Mouse (Mus musculus): ENCODE measurements around the gene Hspb3.

Hspb3 gene

GRCm38 (mm10) chr13:113634732-113635481, 28.6 kb downstream of the Hspb3 start:
- no peak for DNase-seq (ENCODE audit: low spot score)

GRCm38 (mm10) chr13:113632506-113632905, 31.0 kb downstream of the Hspb3 start:
- no peak for DNase-seq (ENCODE audit: low spot score)

- DNase-seq (ENCODE audit: low spot score), result no peak
Measured at GRCm38 (mm10) chr13:113627601-113628000, 35.9 kb downstream of the Hspb3 start.

- DNase-seq (ENCODE audit: low spot score), result no peak
Measured at GRCm38 (mm10) chr13:113622865-113623255, 40.6 kb downstream of the Hspb3 start.

GRCm38 (mm10) chr13:113622122-113622864, 41.2 kb downstream of the Hspb3 start:
- no peak for DNase-seq (ENCODE audit: low spot score)

- DNase-seq (ENCODE audit: low spot score), result no peak
Measured at GRCm38 (mm10) chr13:113619003-113619402, 44.5 kb downstream of the Hspb3 start.

- DNase-seq (ENCODE audit: low spot score), result peak; percentile 92
Measured at GRCm38 (mm10) chr13:113617891-113618823, 45.3 kb downstream of the Hspb3 start, which contains the start of gene Snx18. Gene Snx18, minus strand, starts transcription at chr13:113618564.

GRCm38 (mm10) chr13:113617338-113617890, 46.1 kb downstream of the Hspb3 start:
- DNase-seq (ENCODE audit: low spot score), result no peak

- no peak for DNase-seq (ENCODE audit: low spot score)
Measured at GRCm38 (mm10) chr13:113616751-113617337, 46.6 kb downstream of the Hspb3 start.

GRCm38 (mm10) chr13:113615971-113616671, 47.4 kb downstream of the Hspb3 start:
- no peak for DNase-seq (ENCODE audit: low spot score)

GRCm38 (mm10) chr13:113615546-113615941, 47.9 kb downstream of the Hspb3 start:
- no peak for DNase-seq (ENCODE audit: low spot score)

- peak; percentile 87 for DNase-seq (ENCODE audit: low spot score)
Measured at GRCm38 (mm10) chr13:113614635-113615545, 48.6 kb downstream of the Hspb3 start.

- no peak for DNase-seq (ENCODE audit: low spot score)
Measured at GRCm38 (mm10) chr13:113613882-113614281, 49.6 kb downstream of the Hspb3 start.

GRCm38 (mm10) chr13:113613341-113613740, 50.1 kb downstream of the Hspb3 start:
- no peak for DNase-seq (ENCODE audit: low spot score)
